Mouse (Mus musculus): ENCODE results near the gene Ajuba. TPM values are rescaled to one million over a fixed set of nuclear protein-coding genes. Genes with fewer than 3 reads are reported as not detected.
A peak's percentile ranks its signal among the peaks of the same experiment; 100 is the strongest.

Gene Ajuba
- polyA plus RNA-seq, 1 experiment from 2014 or later = 2.3 TPM

- H3K27ac ChIP-seq (ENCODE audit: low read depth, low read length) = no peak overlapping the region
- WGBS = 17% methylated on average over 17 of the region's 17 CpGs
- H3K4me1 ChIP-seq (ENCODE audit: control insufficient read depth, insufficient read depth, low read length) = peaks cover 7% of the 10 kb centered on the region; the same call in 1 of the 2 replicates
- ATAC-seq (ENCODE audit: low read depth) = peak; percentile 61; the same call in 1 of the 2 replicates
- H3K9me3 ChIP-seq (ENCODE audit: control insufficient read depth, low read length) = no peaks in the 10 kb centered on the region
- no peaks in the 10 kb centered on the region for H3K27me3 ChIP-seq (ENCODE audit: control insufficient read depth, insufficient read depth, low read length)
- H3K4me3 ChIP-seq (ENCODE audit: low read depth, low read length) = no peak overlapping the region
- no peak overlapping the region for H3K4me2 ChIP-seq (ENCODE audit: low read depth, low read length)
- H3K36me3 ChIP-seq (ENCODE audit: control insufficient read depth, insufficient read depth, low read length) = no peaks in the 10 kb centered on the region
- H3K9ac ChIP-seq (replicated peaks; ENCODE audit: low read depth, low read length) = no peak overlapping the region
These were observed 48.8 kb downstream of the Ajuba start for GRCm38 (mm10) chr14:54528446-54529111.

GRCm38 (mm10) chr14:54528007-54528393, 49.4 kb downstream of the Ajuba start:
- H3K9me3 ChIP-seq (ENCODE audit: control insufficient read depth, low read length) = no peaks in the 10 kb centered on the region
- H3K4me3 ChIP-seq (ENCODE audit: low read depth, low read length) = no peak overlapping the region; the same call in 1 of the 2 replicates
- H3K4me1 ChIP-seq (ENCODE audit: control insufficient read depth, insufficient read depth, low read length) = peaks cover 7% of the 10 kb centered on the region; the same call in 1 of the 2 replicates
- peak overlapping the region; percentile 81; the same call in 1 of the 2 replicates for H3K27ac ChIP-seq (ENCODE audit: low read depth, low read length)
- WGBS = 16% methylated on average over 5 of the region's 5 CpGs
- 0 out of 2 replicates have a peak, but pooled peaks have one; percentile 1 for ATAC-seq (ENCODE audit: low read depth)
- H3K27me3 ChIP-seq (ENCODE audit: control insufficient read depth, insufficient read depth, low read length) = no peaks in the 10 kb centered on the region
- peak overlapping the region; percentile 66 for H3K4me2 ChIP-seq (ENCODE audit: low read depth, low read length)
- no peaks in the 10 kb centered on the region for H3K36me3 ChIP-seq (ENCODE audit: control insufficient read depth, insufficient read depth, low read length)
- H3K9ac ChIP-seq (replicated peaks; ENCODE audit: low read depth, low read length) = no peak overlapping the region

- H3K9ac ChIP-seq (replicated peaks; ENCODE audit: low read depth, low read length) = peak overlapping the region; percentile 61
- H3K4me3 ChIP-seq (ENCODE audit: low read depth, low read length) = peak overlapping the region; percentile 35
- H3K9me3 ChIP-seq (ENCODE audit: control insufficient read depth, low read length) = no peaks in the 10 kb centered on the region
- H3K4me2 ChIP-seq (ENCODE audit: low read depth, low read length) = peak overlapping the region; percentile 66
- no peaks in the 10 kb centered on the region for H3K36me3 ChIP-seq (ENCODE audit: control insufficient read depth, insufficient read depth, low read length)
- ATAC-seq (ENCODE audit: low read depth) = peak; percentile 83
- H3K4me1 ChIP-seq (ENCODE audit: control insufficient read depth, insufficient read depth, low read length) = peaks cover 7% of the 10 kb centered on the region; the same call in 1 of the 2 replicates
- H3K27ac ChIP-seq (ENCODE audit: low read depth, low read length) = peak overlapping the region; percentile 81
- no peaks in the 10 kb centered on the region for H3K27me3 ChIP-seq (ENCODE audit: control insufficient read depth, insufficient read depth, low read length)
- 0% methylated on average over 18 of the region's 18 CpGs for WGBS
These were observed 49.9 kb downstream of the Ajuba start for GRCm38 (mm10) chr14:54527227-54528006.

GRCm38 (mm10) chr14:54523600-54523999, 53.8 kb downstream of the Ajuba start:
- no peak overlapping the region for H3K4me3 ChIP-seq (ENCODE audit: low read depth, low read length)
- 29% methylated on average over 6 of the region's 6 CpGs for WGBS
- ATAC-seq (ENCODE audit: low read depth) = no peak

More at GRCm38 (mm10) chr14:54523600-54523999, 53.8 kb downstream of the Ajuba start:
- no peak overlapping the region for H3K9ac ChIP-seq (replicated peaks; ENCODE audit: low read depth, low read length)
- no peaks in the 10 kb centered on the region for H3K9me3 ChIP-seq (ENCODE audit: control insufficient read depth, low read length)
- no peak overlapping the region for H3K27ac ChIP-seq (ENCODE audit: low read depth, low read length)
- H3K36me3 ChIP-seq (ENCODE audit: control insufficient read depth, insufficient read depth, low read length) = no peaks in the 10 kb centered on the region
- H3K27me3 ChIP-seq (ENCODE audit: control insufficient read depth, insufficient read depth, low read length) = no peaks in the 10 kb centered on the region
- no peak overlapping the region for H3K4me2 ChIP-seq (ENCODE audit: low read depth, low read length)
- H3K4me1 ChIP-seq (ENCODE audit: control insufficient read depth, insufficient read depth, low read length) = peaks cover 7% of the 10 kb centered on the region; the same call in 1 of the 2 replicates

MicroRNAs encoded within 50 kb of the gene (microRNA counts, 519-probe panel; counts per million panel counts)
- microRNA mmu-miR-686 = not detected

Small RNA genes lying within 50 kb of the gene (microRNA-seq; reads per million reads assigned to microRNA genes)
- gene Mir686 = not detected

Other genes with a start within 250 kb of the Ajuba start
- gene Oxa1l, start 216.7 kb downstream of the Ajuba start, polyA plus RNA-seq (2014; fragmentation: Nextera tagmentation; extraction: Ambion mirVana) = 66.5 and 75.4 TPM in 2 replicates
- gene Slc7a7, start 159.8 kb downstream of the Ajuba start, polyA plus RNA-seq (2014; fragmentation: Nextera tagmentation; extraction: Ambion mirVana) = 2.6 and 7.1 TPM in 2 replicates
- 258 and 280 TPM in 2 replicates for gene Mrpl52, start 150.6 kb downstream of the Ajuba start, polyA plus RNA-seq (2014; fragmentation: Nextera tagmentation; extraction: Ambion mirVana)
- gene Mmp14, start 145.9 kb downstream of the Ajuba start, polyA plus RNA-seq (2014; fragmentation: Nextera tagmentation; extraction: Ambion mirVana) = 24.7 and 49.0 TPM in 2 replicates
- 26.0 and 35.8 TPM in 2 replicates for gene Lrp10, start 113.4 kb downstream of the Ajuba start, polyA plus RNA-seq (2014; fragmentation: Nextera tagmentation; extraction: Ambion mirVana)
- gene Rem2, start 101.5 kb downstream of the Ajuba start, polyA plus RNA-seq (2014; fragmentation: Nextera tagmentation; extraction: Ambion mirVana) = 42.1 and 42.8 TPM in 2 replicates
- gene Prmt5, start 60.0 kb downstream of the Ajuba start, polyA plus RNA-seq (2014; fragmentation: Nextera tagmentation; extraction: Ambion mirVana) = 97.9 and 99.1 TPM in 2 replicates
- gene Haus4, start 22.9 kb downstream of the Ajuba start, polyA plus RNA-seq (2014; fragmentation: Nextera tagmentation; extraction: Ambion mirVana) = 22.0 and 23.0 TPM in 2 replicates
- 4.6 and 5.0 TPM in 2 replicates for gene 4931414P19Rik, start 28.4 kb upstream of the Ajuba start, polyA plus RNA-seq (2014; fragmentation: Nextera tagmentation; extraction: Ambion mirVana)
- 428 and 435 TPM in 2 replicates for gene Psmb5, start 40.5 kb upstream of the Ajuba start, polyA plus RNA-seq (2014; fragmentation: Nextera tagmentation; extraction: Ambion mirVana)
- gene Psmb11, start 43.9 kb upstream of the Ajuba start, polyA plus RNA-seq (2014; fragmentation: Nextera tagmentation; extraction: Ambion mirVana) = 0.05 and 0.26 TPM in 2 replicates
- gene Gm17606, start 63.4 kb upstream of the Ajuba start, polyA plus RNA-seq (2014; fragmentation: Nextera tagmentation; extraction: Ambion mirVana) = not detected in 2 replicates
- 9.2 and 12.5 TPM in 2 replicates for gene Cdh24, start 63.8 kb upstream of the Ajuba start, polyA plus RNA-seq (2014; fragmentation: Nextera tagmentation; extraction: Ambion mirVana)
- 77.4 and 79.8 TPM in 2 replicates for gene 1700123O20Rik, start 108.7 kb upstream of the Ajuba start, polyA plus RNA-seq (2014; fragmentation: Nextera tagmentation; extraction: Ambion mirVana)
- 101 and 118 TPM in 2 replicates for gene Acin1, start 109.4 kb upstream of the Ajuba start, polyA plus RNA-seq (2014; fragmentation: Nextera tagmentation; extraction: Ambion mirVana)
- gene Gm29776, start 121.3 kb upstream of the Ajuba start, polyA plus RNA-seq (2014; fragmentation: Nextera tagmentation; extraction: Ambion mirVana) = 0.20 TPM in 1 of 2 replicates, not detected in the other
- not detected in 2 replicates for gene Cebpe, start 134.6 kb upstream of the Ajuba start, polyA plus RNA-seq (2014; fragmentation: Nextera tagmentation; extraction: Ambion mirVana)
- 7.3 and 8.5 TPM in 2 replicates for gene Slc7a8, start 204.4 kb upstream of the Ajuba start, polyA plus RNA-seq (2014; fragmentation: Nextera tagmentation; extraction: Ambion mirVana)
- gene Rnf212b, start 236.6 kb upstream of the Ajuba start, polyA plus RNA-seq (2014; fragmentation: Nextera tagmentation; extraction: Ambion mirVana) = not detected in 2 replicates